Mouse (Mus musculus) adrenal gland, postnatal 36 days (tissue): Measurements from ENCODE around the gene Wiz. TPM values are rescaled to one million over a fixed set of nuclear protein-coding genes. Genes with fewer than 3 reads are reported as not detected.

Experiments
- microRNA-seq: library from miRNA; unstranded; fragments of <30 nt; microRNA quantifications from one replicate; pipeline ENCODE4 v1.2.0, GENCODE M21; 2021
- total RNA-seq, 2 experiments: library from RNA; stranded (reverse); gene quantifications; 2 replicates each; pipeline ENCODE4 v1.2.3; 2021

Wiz gene
- total RNA-seq, 2 experiments from 2014 or later: 48.5 to 49.9 TPM

Small RNA genes within 50 kb of the gene (microRNA-seq; reads per million reads assigned to microRNA genes)
- gene Gm22201: not detected

Other genes with a start within 250 kb of the Wiz start
- 10 to 100 TPM in 1 of 2 experiments, 1 to 10 TPM in 1; 8.1 to 13.0 TPM for gene Notch3, start 222.6 kb downstream of the Wiz start, total RNA-seq
- gene Ephx3, start 199.9 kb downstream of the Wiz start, total RNA-seq: under 1 TPM in 1 of 2 experiments, not detected in 1; 0.33 TPM
- gene Brd4, start 104.7 kb downstream of the Wiz start, total RNA-seq: 100 to 1,000 TPM in 1 of 2 experiments, 10 to 100 TPM in 1; 90.3 to 112 TPM
- 10 to 100 TPM; 55.1 to 77.5 TPM for gene Akap8, start 68.2 kb downstream of the Wiz start, total RNA-seq
- gene Akap8l, start 38.8 kb downstream of the Wiz start, total RNA-seq: 100 to 1,000 TPM in 1 of 2 experiments, 10 to 100 TPM in 1; 81.2 to 102 TPM
- gene Rasal3, start 14.1 kb upstream of the Wiz start, total RNA-seq: 1 to 10 TPM; 1.2 to 1.8 TPM
- gene Pglyrp2, start 34.7 kb upstream of the Wiz start, total RNA-seq: under 1 TPM in 1 of 2 experiments, not detected in 1; 0.16 TPM
- gene Cyp4f39, start 63.3 kb upstream of the Wiz start, total RNA-seq: not detected
- 1 to 10 TPM; 6.9 to 8.8 TPM for gene Cyp4f17, start 116.6 kb upstream of the Wiz start, total RNA-seq
- 10 to 100 TPM; 10.1 to 12.4 TPM for gene Cyp4f16, start 147.1 kb upstream of the Wiz start, total RNA-seq
- not detected for gene Cyp4f37, start 231.9 kb upstream of the Wiz start, total RNA-seq